Mouse (Mus musculus) small intestine, adult 2 months (tissue): ENCODE results near the gene Palm2. TPM values are rescaled to one million over a fixed set of nuclear protein-coding genes. Genes with fewer than 3 reads are reported as not detected.

Experiments
- H3K27ac ChIP-seq: fragments of 200-500 bp; 2 replicates; pipeline ENCODE4 v1.5.1; 2012; ENCODE audit warnings: low read depth, low read length, control low read depth, inconsistent platforms; ENCODE audit not compliant: insufficient read depth
- H3K27me3 ChIP-seq: fragments of 200-500 bp; 2 replicates; pipeline ENCODE4 v1.6.1; 2012; ENCODE audit warnings: mild to moderate bottlenecking, moderate library complexity, low read length, inconsistent platforms; ENCODE audit not compliant: control insufficient read depth, insufficient read depth
- H3K36me3 ChIP-seq: fragments of 200-500 bp; 2 replicates; pipeline ENCODE4 v1.6.1; 2012; ENCODE audit warnings: mild to moderate bottlenecking, low read length, control low read depth, inconsistent platforms; ENCODE audit not compliant: control insufficient read depth, insufficient read depth
- H3K4me1 ChIP-seq: fragments of 200-500 bp; 2 replicates; pipeline ENCODE4 v1.6.1; 2012; ENCODE audit warnings: low read length, inconsistent platforms, mixed read lengths; ENCODE audit not compliant: control insufficient read depth, insufficient read depth, insufficient read length
- H3K4me3 ChIP-seq: fragments of 200-500 bp; 2 replicates; pipeline ENCODE4 v1.5.1; 2012; ENCODE audit warnings: low read depth, mild to moderate bottlenecking, control low read depth, inconsistent platforms, low read length, moderate library complexity
- CTCF ChIP-seq: fragments of 200-500 bp; IDR thresholded peaks from 2 replicates; pipeline ENCODE4 v1.5.1; 2012; ENCODE audit warnings: low read depth, mild to moderate bottlenecking, control low read depth, inconsistent platforms, low read length, moderate library complexity, mixed read lengths; ENCODE audit not compliant: insufficient replicate concordance, insufficient read length; ENCODE audit errors: extremely low read depth
- POLR2A ChIP-seq: fragments of 200-500 bp; IDR thresholded peaks from 2 replicates; pipeline ENCODE4 v1.6.1; 2012; ENCODE audit warnings: low read depth, mild to moderate bottlenecking, control low read depth, inconsistent platforms, low read length, moderate library complexity
- WGBS: fragments of 180-500 bp; shearing (Covaris S2); methylation state at CpG from one replicate; pipeline ENCODE4 v1.1.7; 2018; 5-methylcytosine and 5-hydroxymethylcytosine counted together
- polyA plus RNA-seq: library from polyadenylated mRNA; depleted of rRNA; stranded (reverse); fragments of >200 nt; gene quantifications from 2 replicates; pipeline ENCODE4 v1.2.3, GENCODE M21; 2012

Palm2 gene
- polyA plus RNA-seq, 1 experiment, result 0.04 TPM

DNA sequence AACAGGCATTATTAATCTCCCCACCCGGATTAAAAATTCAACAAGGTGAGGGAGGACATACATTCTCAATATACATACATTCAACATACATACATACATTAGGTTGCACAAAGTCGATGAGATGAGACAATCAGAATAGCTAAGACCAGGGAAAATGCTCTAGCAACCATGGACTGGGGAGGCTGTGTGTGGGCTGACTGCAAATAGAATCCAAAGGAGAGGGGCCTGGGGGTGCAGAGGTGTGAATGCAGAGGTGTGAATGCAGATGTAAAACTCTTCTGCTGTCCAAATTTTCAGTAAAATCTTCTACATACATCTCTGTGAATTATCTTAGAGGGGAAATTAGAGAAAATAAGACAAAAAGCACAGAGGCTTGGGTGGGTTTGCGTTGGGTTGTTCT is 253.5 kb downstream of the Palm2 start:
- 74% methylated on average over 3 of the region's 3 CpGs for WGBS
- TF ChIP-seq POLR2A (no peak), CTCF (no peak)
- Histone ChIP-seq H3K36me3 (no peaks in the 10 kb centered on the region), H3K4me3 (no peak overlapping the region), H3K27ac (no peak overlapping the region), H3K27me3 (no peaks in the 10 kb centered on the region), H3K4me1 (no peaks in the 10 kb centered on the region)

DNA sequence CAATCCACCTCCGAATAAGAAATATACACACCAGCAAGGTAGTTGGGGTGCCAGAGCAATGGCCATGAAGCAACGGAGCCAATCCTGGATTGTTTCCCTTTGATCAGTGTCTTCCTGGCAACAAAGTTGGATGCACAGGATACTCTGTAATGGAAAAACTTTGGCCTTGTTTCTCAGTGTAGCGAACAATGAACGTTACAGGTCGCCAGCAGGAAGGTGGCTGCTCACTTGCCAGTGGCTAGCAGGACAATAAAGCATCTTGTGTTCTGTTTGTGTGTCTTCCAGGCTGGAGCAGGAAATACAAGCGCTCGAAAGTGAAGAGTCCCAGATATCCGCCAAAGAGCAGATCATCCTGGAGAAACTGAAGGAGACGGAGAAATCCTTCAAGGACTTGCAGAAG is 254.1 kb downstream of the Palm2 start:
- no peaks in the 10 kb centered on the region for H3K36me3 ChIP-seq
- H3K4me1 ChIP-seq, result no peaks in the 10 kb centered on the region
- no peak for TF ChIP-seq POLR2A
- TF ChIP-seq CTCF, result no peak
- 74% methylated on average over 9 of the region's 9 CpGs for WGBS
- no peak overlapping the region for H3K27ac ChIP-seq
- no peaks in the 10 kb centered on the region for H3K27me3 ChIP-seq
- H3K4me3 ChIP-seq, result no peak overlapping the region

DNA sequence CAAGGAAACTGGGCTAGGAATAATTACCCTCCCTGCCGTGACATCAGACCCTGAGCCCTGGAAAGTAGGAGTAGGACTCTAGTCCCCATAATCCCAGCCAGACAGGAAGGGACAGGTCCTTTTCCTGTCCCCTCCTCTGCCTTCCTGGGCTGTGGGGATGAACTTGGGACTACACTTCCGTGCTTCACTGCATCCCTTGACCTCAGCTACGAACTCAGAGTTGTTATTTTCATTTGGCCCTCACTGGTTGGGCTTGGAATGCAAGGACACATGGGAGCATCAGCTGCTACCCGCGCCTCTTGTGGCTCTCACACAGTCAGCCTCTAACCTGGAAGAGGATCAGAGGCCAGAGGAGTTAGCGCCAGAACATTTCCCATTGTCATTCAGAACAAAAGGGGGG is 256.0 kb downstream of the Palm2 start:
- no peaks in the 10 kb centered on the region for H3K4me1 ChIP-seq
- no peak overlapping the region for H3K4me3 ChIP-seq
- no peaks in the 10 kb centered on the region for H3K27me3 ChIP-seq
- no peak overlapping the region for H3K27ac ChIP-seq
- TF ChIP-seq CTCF, result no peak
- TF ChIP-seq POLR2A, result no peak
- 68% methylated on average over 6 of the region's 6 CpGs for WGBS
- H3K36me3 ChIP-seq, result no peaks in the 10 kb centered on the region

DNA sequence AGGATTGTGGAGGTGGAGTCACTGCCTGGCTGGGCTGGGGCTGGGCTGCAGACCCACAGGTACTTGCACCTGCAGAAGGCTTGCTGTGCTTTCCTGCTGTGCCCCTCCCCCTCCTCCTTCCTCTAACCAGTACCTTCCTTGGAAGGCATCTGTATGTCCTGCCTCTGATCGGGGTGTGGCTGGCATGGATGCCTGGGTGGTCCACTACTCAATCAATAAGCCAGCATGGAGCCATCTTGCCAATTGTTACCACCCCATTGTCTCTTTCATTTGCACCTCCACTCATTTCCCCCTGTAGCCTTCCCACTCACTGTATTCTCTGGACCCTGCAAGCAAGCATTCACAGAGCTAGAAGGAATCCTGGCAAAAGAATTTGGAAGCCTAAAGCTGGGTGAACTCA is 256.8 kb downstream of the Palm2 start:
- no peak overlapping the region for H3K4me3 ChIP-seq
- TF ChIP-seq CTCF (no peak), POLR2A (no peak)
- no peaks in the 10 kb centered on the region for H3K36me3 ChIP-seq
- no peak overlapping the region for H3K27ac ChIP-seq
- H3K4me1 ChIP-seq, result no peaks in the 10 kb centered on the region
- no peaks in the 10 kb centered on the region for H3K27me3 ChIP-seq
- WGBS, result 39% methylated on average over 1 of the region's 1 CpGs

DNA sequence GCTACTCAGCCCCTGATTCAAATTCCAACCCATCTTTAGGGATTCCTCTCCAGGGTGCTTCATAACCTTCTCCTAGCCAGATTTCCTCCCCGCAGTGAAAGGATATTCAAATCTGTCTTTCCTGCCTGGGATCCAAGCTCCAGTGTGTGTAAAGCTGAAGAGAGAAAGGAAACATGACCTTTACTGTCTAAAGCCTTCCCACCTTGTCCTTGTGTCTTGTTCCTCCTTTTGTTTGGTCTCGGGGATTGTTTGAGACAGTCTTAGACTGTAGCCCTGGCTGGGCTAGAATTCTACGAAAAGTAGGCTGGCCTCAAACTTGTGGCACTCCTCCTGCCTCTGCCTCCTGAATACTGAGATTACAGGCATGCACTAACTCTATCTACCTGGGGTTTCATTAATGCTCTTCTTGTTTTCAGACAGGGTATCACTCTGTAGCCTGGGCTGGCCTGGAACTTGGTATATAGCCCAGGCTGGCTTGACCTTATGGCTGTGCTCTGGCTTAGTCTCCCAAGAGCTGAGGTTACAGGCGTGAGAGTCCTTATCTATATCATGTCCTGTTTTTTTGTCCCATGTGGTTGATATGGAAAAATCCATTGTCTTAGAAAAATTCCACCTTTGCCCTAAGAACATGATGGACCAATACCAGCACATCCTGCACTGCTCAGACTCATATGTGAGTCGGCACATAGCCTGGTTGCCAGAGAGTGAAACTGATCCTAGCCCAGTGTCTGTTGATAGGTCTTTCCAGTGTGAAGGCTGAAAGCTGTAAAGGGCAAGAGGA is 260.5 kb downstream of the Palm2 start:
- Histone ChIP-seq H3K27me3 (no peaks in the 10 kb centered on the region), H3K36me3 (no peaks in the 10 kb centered on the region), H3K27ac (no peak overlapping the region), H3K4me1 (no peaks in the 10 kb centered on the region), H3K4me3 (no peak overlapping the region)
- no peak for TF ChIP-seq POLR2A
- WGBS, result 71% methylated on average over 5 of the region's 5 CpGs

DNA sequence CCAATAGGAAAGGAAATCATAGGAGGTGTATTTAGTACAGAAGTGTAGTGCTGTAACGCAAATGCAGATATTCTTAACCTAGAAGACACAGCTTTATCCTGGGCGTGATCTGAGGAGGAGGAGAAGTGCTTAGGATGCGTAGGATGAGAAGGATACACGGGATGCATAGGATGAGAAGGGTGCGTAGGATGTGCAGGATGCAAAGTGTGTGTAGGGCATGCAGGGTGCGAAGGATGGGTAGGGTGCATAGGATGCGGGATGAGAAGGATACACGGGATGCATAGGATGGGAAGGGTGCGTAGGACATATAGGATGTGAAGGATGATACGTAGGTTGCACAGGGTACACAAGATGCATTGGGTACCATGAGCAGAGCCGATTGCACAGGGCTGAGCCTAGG is 262.9 kb downstream of the Palm2 start:
- H3K27ac ChIP-seq, result no peak overlapping the region
- TF ChIP-seq POLR2A, result no peak
- TF ChIP-seq CTCF, result no peak
- no peaks in the 10 kb centered on the region for H3K4me1 ChIP-seq
- H3K4me3 ChIP-seq, result no peak overlapping the region
- no peaks in the 10 kb centered on the region for H3K27me3 ChIP-seq
- WGBS, result 95% methylated on average over 11 of the region's 11 CpGs
- H3K36me3 ChIP-seq, result no peaks in the 10 kb centered on the region

DNA sequence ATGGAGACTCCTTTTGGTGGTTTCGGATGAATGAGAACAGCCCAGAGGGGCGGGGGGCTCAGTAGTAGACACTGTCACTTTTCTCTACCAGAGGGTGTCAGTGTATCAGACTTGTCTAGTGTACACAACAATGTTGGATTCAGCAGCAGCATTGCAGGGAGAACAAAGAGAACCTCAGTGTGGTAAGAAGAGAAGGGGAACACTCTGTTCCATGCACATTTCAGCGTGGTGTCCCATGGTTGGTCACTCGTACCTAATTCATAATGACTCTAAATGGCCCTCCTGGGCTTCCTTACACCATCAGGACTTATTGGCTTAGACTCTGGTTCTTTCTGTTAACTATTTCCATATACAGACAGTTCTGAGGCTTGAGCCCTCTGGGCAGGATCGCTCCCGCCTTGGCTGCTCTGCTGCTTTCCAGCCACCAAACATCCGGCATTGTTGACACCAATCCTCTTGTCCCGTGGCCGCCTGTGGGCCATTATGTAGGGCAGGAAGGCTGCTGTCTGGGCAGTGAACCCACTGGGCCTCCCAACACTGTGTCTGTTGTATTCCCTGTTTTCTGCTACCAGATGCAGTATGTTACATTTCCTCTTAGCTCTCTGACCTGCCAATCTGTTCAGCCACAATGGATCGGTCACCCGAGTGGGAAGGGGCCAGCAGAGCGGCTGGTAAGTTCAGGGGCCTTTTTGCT is 264.0 kb downstream of the Palm2 start:
- Histone ChIP-seq H3K4me1 (no peaks in the 10 kb centered on the region), H3K36me3 (no peaks in the 10 kb centered on the region)
- TF ChIP-seq POLR2A (no peak), CTCF (no peak)

More for the DNA sequence above, 264.0 kb downstream of the Palm2 start:
- no peaks in the 10 kb centered on the region for H3K27me3 ChIP-seq
- H3K27ac ChIP-seq, result no peak overlapping the region
- 87% methylated on average over 12 of the region's 12 CpGs for WGBS
- H3K4me3 ChIP-seq, result no peak overlapping the region
